ENCODE assay signal across 8 mouse cellular contexts in genomic region chr13:111725165-111726077, GRCm38 (mm10). TPM values are rescaled to one million over a fixed set of nuclear protein-coding genes. Genes with fewer than 3 reads are reported as not detected.
DNase-seq lines count a peak whose midpoint lies in the region; ATAC-seq lines count a peak whose summit lies in the region.

No protein-coding gene starts in this region.

- DNase-seq in NIH3T3 (ENCODE audit: low read depth): peak; percentile 98
- DNase-seq in cerebellum, postnatal 10 days: peak; percentile 98 to 99
- peak; percentile 92 to 94 for DNase-seq in frontal cortex, postnatal 10 days (ENCODE audit: low spot score in 2 of 2)
- peak; percentile 92 to 95 for DNase-seq in layer of hippocampus, postnatal 14 days (ENCODE audit: low spot score in 2 of 2)
- DNase-seq in lung, postnatal 14 days: peak; percentile 98
- DNase-seq in retina, adult 2 months (ENCODE audit: low read depth, low spot score): peak; percentile 88
- DNase-seq in thymus, postnatal 36 days: peak; percentile 99

- no peaks in the 10 kb centered on the region for H3K27me3 ChIP-seq in hindbrain, embryonic 12.5 days

- H3K36me3 ChIP-seq in hindbrain, embryonic 12.5 days: no peaks in the 10 kb centered on the region

- peaks cover 7% of the 10 kb centered on the region; the same call in 1 of the 2 replicates for H3K4me1 ChIP-seq in hindbrain, embryonic 12.5 days

- H3K4me2 ChIP-seq in hindbrain, embryonic 12.5 days (replicated peaks): peak overlapping the region; percentile 84

- peak overlapping the region; percentile 85 for H3K27ac ChIP-seq in hindbrain, embryonic 12.5 days

- peak; percentile 100 for ATAC-seq in hindbrain, embryonic 12.5 days (ENCODE audit: low FRiP score)

- under 1% methylated on average over 65 of the region's 65 CpGs for WGBS in hindbrain, embryonic 12.5 days

- peak overlapping the region; percentile 67 for H3K9ac ChIP-seq in hindbrain, embryonic 12.5 days

- peaks cover 11% of the 10 kb centered on the region for H3K9me3 ChIP-seq in hindbrain, embryonic 12.5 days (replicated peaks)

- peak overlapping the region; percentile 69 for H3K4me3 ChIP-seq in hindbrain, embryonic 12.5 days

RNA-seq across cellular contexts. Expression of gene Mier3, which starts 44.6 kb away (rescaled TPM):
- polyA plus RNA-seq in hindbrain, embryonic 12.5 days (2016; fragmentation: Nextera tagmentation; extraction: Ambion mirVana): 25.0 and 26.3 TPM in 2 replicates
- total RNA-seq in layer of hippocampus, postnatal 14 days (2021): 10 to 100 TPM; 21.9 to 24.9 TPM

Comparison
In these comparisons a context has a peak if more than half of its experiments do, and no peak if none do; other contexts are left out.
1. Peak in every context shown above with its lines: DNase-seq, ATAC-seq, H3K4me3 ChIP-seq and H3K27ac ChIP-seq.